Mouse (Mus musculus) brain, embryonic 14.5 days (tissue): ENCODE results near the gene Aff3.

ENCODE experiments used
- CTCF ChIP-seq: fragments of 200-500 bp; IDR thresholded peaks from 2 replicates; pipeline ENCODE4 v1.5.1; 2012; ENCODE audit warnings: inconsistent platforms, mild to moderate bottlenecking, moderate library complexity, borderline replicate concordance; ENCODE audit not compliant: insufficient read depth, insufficient read length; ENCODE audit errors: extremely low read depth
- POLR2A ChIP-seq: fragments of 200-500 bp; IDR thresholded peaks from 2 replicates; pipeline ENCODE4 v1.6.1; 2012; ENCODE audit warnings: mild to moderate bottlenecking, inconsistent platforms, borderline replicate concordance; ENCODE audit not compliant: poor library complexity, insufficient read depth, insufficient read length, severe bottlenecking; ENCODE audit errors: extremely low read depth

GRCm38 (mm10) chr1:38262362-38263154 lies 402.2 kb downstream of the Aff3 start:
- TF ChIP-seq CTCF (no peak), POLR2A (no peak)
